Mouse (Mus musculus) liver, postnatal 0 days (tissue): ENCODE results near the gene Cry1.

Source experiments
- CTCF ChIP-seq: sonication (generic); IDR thresholded peaks from 2 replicates; pipeline ENCODE4 v1.5.1; 2016; ENCODE audit warnings: antibody characterized with exemption, low read depth
- EP300 ChIP-seq: IDR thresholded peaks from 2 replicates; pipeline ENCODE4 v1.6.1; 2016; ENCODE audit warnings: antibody characterized with exemption, low read depth, mild to moderate bottlenecking

DNA sequence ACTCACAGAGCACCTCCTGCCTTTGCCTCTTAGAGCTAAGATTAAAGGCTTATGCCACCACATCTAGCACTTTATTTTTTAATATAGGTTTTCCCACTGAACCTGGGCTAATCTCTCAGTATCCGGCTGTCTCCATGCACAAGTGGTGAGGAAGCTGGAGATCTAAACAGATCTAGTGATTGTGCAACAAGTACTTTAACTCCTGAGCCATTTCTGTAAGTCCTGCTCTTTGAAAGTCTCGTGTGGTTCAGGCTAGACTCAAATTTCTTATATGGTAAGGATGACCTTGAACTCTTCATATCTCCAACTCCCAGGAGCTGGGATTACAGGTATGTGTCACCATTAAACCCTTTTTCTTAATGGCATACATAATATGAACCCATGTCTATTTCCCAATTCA, 8.2 kb downstream of the Cry1 start:
- TF ChIP-seq CTCF: no peak
- no peak for TF ChIP-seq EP300
